Mouse (Mus musculus) liver, embryonic 11.5 days (tissue): ENCODE measurements at regions not wholly inside any gene's neighbourhood (a gene's known extent, or its start where the extent isn't known, plus 50 kb on each side); places are given as distances from the start of the nearest gene placed in this dataset.

Experiments
- ATAC-seq: fragments of 200-750 bp; cut with Nextera tagmentation; replicated peaks from 2 replicates; pipeline ENCODE4 v1.8.0; 2017; ENCODE audit warnings: moderate number of reproducible peaks, mild to moderate bottlenecking, moderate TSS enrichment, moderate library complexity; ENCODE audit not compliant: low FRiP score
- DNase-seq: peaks from one replicate; pipeline ENCODE4 v3.0.0-alpha.2; 2017; ENCODE audit warnings: low spot score
- H3K27ac ChIP-seq: fragments of 300-500 bp; sonication (generic); 2 replicates; pipeline ENCODE4 v1.5.1; 2014; ENCODE audit warnings: mild to moderate bottlenecking, low read depth, low read length, control low read depth
- H3K27me3 ChIP-seq: fragments of 300-500 bp; sonication (generic); replicated peaks from 2 replicates; pipeline ENCODE4 v1.6.1; 2014; ENCODE audit warnings: low read length, mixed read lengths; ENCODE audit not compliant: control insufficient read depth, insufficient read depth
- H3K36me3 ChIP-seq: fragments of 300-500 bp; sonication (generic); 2 replicates; pipeline ENCODE4 v1.6.1; 2014; ENCODE audit warnings: mild to moderate bottlenecking, low read length, moderate library complexity, mixed read lengths; ENCODE audit not compliant: control insufficient read depth, insufficient read depth
- H3K4me1 ChIP-seq: fragments of 300-500 bp; sonication (generic); replicated peaks from 2 replicates; pipeline ENCODE4 v1.6.1; 2014; ENCODE audit warnings: low read length, mixed read lengths; ENCODE audit not compliant: control insufficient read depth, insufficient read depth
- H3K4me2 ChIP-seq: fragments of 300-500 bp; sonication (generic); 2 replicates; pipeline ENCODE4 v1.6.1; 2014; ENCODE audit warnings: mild to moderate bottlenecking, control low read depth, moderate library complexity
- H3K4me3 ChIP-seq: fragments of 300-500 bp; sonication (generic); 2 replicates; pipeline ENCODE4 v1.5.1; 2014; ENCODE audit warnings: low read depth, low read length, control low read depth
- H3K9ac ChIP-seq: fragments of 300-500 bp; sonication (generic); 2 replicates; pipeline ENCODE4 v1.6.1; 2014; ENCODE audit warnings: low read depth, low read length, control low read depth
- H3K9me3 ChIP-seq: fragments of 300-500 bp; sonication (generic); 2 replicates; pipeline ENCODE4 v1.6.1; 2016; ENCODE audit warnings: low read length, inconsistent platforms, mixed read lengths; ENCODE audit not compliant: control insufficient read depth
- WGBS: fragments of 180-500 bp; shearing (Covaris S2); extraction: QIAGEN DNeasy Blood & Tissue Kit; methylation state at CpG from one replicate; pipeline ENCODE4 v1.1.7; 2014; 5-methylcytosine and 5-hydroxymethylcytosine counted together

DNA sequence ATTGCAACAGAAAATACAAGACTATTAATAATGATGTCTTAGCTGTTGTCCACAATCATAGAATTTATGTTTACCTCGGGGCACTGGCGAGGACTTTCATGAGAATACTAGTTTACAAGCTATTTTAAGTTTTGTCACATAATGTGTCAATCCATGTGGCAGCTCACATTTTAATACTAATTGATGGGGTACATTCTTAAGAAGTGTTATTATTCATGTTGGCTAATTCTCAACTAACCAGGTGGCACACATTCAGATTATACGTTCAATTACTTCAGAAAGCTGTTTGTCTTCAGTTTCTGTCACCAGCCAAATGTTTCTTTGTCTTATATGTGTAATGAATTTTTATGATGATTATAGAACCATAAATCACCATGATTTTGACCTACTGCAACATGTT lies 870.2 kb upstream of the Celf2 start:
- Histone ChIP-seq H3K9ac (no peak overlapping the region), H3K9me3 (no peaks in the 10 kb centered on the region), H3K27me3 (no peaks in the 10 kb centered on the region), H3K4me3 (no peak overlapping the region), H3K4me1 (no peaks in the 10 kb centered on the region), H3K36me3 (no peaks in the 10 kb centered on the region), H3K4me2 (no peak overlapping the region), H3K27ac (no peak overlapping the region)
- ATAC-seq (no peak), DNase-seq (no peak)
- WGBS, result 90% methylated on average over 3 of the region's 3 CpGs

DNA sequence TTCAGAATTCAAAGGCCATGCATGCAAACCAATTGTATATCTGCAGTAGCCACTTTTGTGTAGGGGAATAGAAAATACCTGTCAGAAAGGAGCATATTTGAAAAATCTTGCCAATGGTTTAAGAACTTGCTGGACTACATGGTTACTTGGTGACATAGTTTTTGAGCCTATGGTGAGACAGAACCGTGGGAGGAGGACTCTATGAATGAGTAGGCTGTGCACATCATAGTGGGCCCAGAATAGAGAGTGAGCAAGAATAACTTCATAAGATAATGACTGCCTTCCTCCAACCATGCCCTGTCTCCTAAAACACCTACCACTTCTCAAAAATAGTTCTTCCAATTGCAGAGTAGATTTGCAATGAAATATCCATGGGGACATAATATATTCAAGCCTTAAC lies 838.5 kb upstream of the Celf2 start:
- DNase-seq (no peak), ATAC-seq (no peak)
- Histone ChIP-seq H3K27me3 (no peaks in the 10 kb centered on the region), H3K4me3 (no peak overlapping the region), H3K4me2 (no peak overlapping the region), H3K27ac (no peak overlapping the region), H3K36me3 (no peaks in the 10 kb centered on the region), H3K9ac (no peak overlapping the region), H3K4me1 (no peaks in the 10 kb centered on the region), H3K9me3 (no peaks in the 10 kb centered on the region)
- 59% methylated on average over 1 of the region's 1 CpGs for WGBS

DNA sequence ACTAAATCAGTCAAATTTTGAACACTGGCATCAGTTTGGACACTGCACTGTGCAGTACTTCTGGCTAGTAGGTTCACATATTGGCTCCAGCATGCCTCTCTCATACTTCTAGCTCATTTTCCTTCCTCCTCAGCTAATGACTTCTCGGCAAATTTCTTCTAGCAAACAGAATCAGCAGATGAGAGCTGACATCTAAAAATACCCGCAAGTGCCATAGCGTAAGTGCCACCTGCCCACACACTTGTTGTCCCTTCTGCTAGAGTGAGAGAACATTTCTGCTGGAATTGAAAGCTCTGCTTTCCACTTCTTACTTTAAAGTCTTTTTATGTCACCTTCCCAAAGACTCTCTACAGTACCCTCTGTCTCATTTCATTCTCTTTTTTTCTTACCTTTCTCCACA lies 835.4 kb upstream of the Celf2 start:
- no peak overlapping the region for H3K27ac ChIP-seq
- H3K4me1 ChIP-seq, result no peaks in the 10 kb centered on the region
- H3K4me2 ChIP-seq, result no peak overlapping the region
- no peaks in the 10 kb centered on the region for H3K27me3 ChIP-seq
- H3K36me3 ChIP-seq, result no peaks in the 10 kb centered on the region
- H3K9ac ChIP-seq, result no peak overlapping the region
- no peak for DNase-seq
- H3K9me3 ChIP-seq, result no peaks in the 10 kb centered on the region
- 82% methylated on average over 3 of the region's 3 CpGs for WGBS
- ATAC-seq, result no peak
- H3K4me3 ChIP-seq, result no peak overlapping the region

DNA sequence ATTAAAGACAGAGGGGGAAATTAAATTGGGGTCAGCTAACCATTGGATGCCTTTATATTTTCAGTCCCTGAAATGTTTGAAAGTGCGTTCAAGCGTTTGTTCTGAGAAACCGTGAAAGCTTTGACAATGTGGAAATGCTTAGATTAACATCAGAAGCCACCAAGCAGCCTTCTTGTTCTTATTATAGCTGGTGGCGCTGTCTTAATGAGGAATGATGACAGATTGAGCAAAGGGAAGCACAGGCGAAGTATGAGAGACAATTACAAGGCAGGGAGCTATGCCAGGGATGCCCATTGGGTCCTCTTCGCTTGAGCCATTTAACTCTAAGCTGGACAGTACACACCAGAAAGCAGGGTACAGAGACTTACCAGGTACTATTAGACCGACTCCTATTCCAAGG lies 828.9 kb upstream of the Celf2 start:
- Histone ChIP-seq H3K9me3 (no peaks in the 10 kb centered on the region), H3K36me3 (no peaks in the 10 kb centered on the region), H3K27me3 (no peaks in the 10 kb centered on the region), H3K4me1 (no peaks in the 10 kb centered on the region), H3K4me3 (no peak overlapping the region), H3K4me2 (no peak overlapping the region), H3K27ac (no peak overlapping the region), H3K9ac (no peak overlapping the region)
- ATAC-seq, result no peak
- 67% methylated on average over 7 of the region's 7 CpGs for WGBS
- DNase-seq, result no peak

DNA sequence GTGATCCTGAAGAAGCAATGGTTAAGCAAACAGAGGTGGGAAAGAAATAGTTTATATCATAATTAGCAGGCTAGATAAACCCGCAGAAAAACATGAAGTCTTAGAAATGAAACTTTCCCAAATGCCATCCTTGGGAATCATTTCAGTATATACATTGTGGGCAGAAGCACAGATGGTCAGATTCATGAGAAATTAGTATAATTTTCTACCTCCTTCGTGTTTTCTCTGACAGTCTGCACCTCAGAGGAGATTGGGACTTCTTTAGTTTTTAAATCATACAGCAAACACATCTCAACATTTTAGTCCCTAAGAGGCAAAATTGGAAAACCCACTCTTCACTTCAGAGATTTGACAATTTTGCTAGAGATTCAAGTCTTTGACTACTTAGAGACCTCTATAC lies 786.6 kb upstream of the Celf2 start:
- no peaks in the 10 kb centered on the region for H3K9me3 ChIP-seq
- no peak overlapping the region for H3K4me3 ChIP-seq
- H3K36me3 ChIP-seq, result no peaks in the 10 kb centered on the region
- no peak overlapping the region for H3K4me2 ChIP-seq
- H3K4me1 ChIP-seq, result no peaks in the 10 kb centered on the region
- H3K9ac ChIP-seq, result no peak overlapping the region
- WGBS, result 55% methylated on average over 2 of the region's 2 CpGs
- ATAC-seq, result no peak
- H3K27ac ChIP-seq, result no peak overlapping the region
- no peaks in the 10 kb centered on the region for H3K27me3 ChIP-seq
- DNase-seq, result no peak

DNA sequence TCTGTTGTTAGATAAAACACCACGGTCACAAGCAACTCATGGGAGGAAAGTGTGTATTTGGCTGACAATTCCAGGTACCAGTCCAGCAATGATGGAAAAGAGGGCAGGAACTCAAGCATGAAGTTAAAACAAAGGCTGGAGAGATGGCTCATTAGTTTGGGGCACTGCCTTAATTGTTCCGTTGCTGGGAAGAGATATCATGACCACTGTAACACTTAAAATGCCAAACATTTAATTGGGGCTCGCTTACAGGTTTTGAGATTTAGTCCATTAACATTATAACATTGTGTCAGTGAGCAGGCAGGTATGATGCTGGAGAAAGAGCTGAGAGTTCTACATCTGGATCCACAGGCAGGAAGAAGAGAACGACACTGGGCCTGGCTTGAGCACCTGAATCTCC lies 782.0 kb upstream of the Celf2 start:
- H3K27me3 ChIP-seq, result no peaks in the 10 kb centered on the region
- no peak overlapping the region for H3K9ac ChIP-seq
- ATAC-seq, result no peak
- H3K4me1 ChIP-seq, result no peaks in the 10 kb centered on the region
- no peak for DNase-seq
- no peaks in the 10 kb centered on the region for H3K36me3 ChIP-seq
- H3K4me2 ChIP-seq, result no peak overlapping the region
- H3K4me3 ChIP-seq, result no peak overlapping the region
- 84% methylated on average over 4 of the region's 4 CpGs for WGBS
- H3K9me3 ChIP-seq, result no peaks in the 10 kb centered on the region
- no peak overlapping the region for H3K27ac ChIP-seq

DNA sequence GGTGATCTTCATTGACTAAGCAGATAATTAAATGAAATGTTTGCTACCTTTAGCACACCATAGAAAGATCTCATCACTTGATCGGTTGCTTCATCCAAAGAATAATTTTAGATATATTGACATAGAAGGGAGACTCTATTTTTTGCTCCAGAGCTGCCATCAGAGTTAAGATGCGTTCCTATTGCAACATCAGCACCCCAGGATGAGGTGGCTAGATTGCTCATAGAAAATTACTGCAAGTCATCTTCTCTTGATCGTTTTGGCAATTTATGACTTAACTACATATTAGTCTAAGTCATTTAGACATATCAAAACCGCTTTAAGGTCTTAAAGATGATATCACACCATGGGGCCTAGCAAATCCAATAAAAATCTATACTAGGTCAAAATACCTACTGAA lies 778.0 kb upstream of the Celf2 start:
- WGBS, result 77% methylated on average over 4 of the region's 4 CpGs
- no peaks in the 10 kb centered on the region for H3K27me3 ChIP-seq

DNA sequence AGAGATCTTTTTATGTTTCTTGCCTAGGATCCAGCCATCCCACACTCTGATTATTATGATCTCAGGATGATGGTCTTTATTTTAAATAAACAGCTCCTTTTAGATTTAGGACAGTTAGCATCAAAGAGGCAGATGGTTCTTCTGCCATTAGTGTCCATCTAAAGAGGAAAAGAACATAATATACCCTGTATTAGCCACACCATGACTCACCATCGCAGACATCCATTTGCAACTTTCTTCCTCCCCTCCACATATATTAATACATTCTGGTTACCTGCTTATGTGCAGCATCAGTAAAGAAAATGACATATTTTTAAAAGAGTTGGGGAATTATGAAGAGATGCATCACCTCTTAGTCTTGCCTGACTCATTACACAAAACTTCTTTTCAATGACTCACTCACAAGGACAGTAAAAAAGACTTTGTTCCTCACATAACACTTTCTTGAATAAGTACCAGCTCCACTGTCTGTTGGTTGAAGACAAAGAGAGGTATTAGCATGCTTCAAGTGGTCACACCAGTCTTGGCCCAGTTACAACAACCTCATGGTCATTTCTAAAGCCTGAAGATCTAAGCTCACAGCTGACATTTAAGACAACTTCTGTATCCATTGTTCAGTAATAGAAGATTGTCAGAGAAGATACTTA lies 766.9 kb upstream of the Celf2 start:
- no peaks in the 10 kb centered on the region for H3K9me3 ChIP-seq
- H3K4me3 ChIP-seq, result no peak overlapping the region
- DNase-seq, result no peak
- H3K27ac ChIP-seq, result no peak overlapping the region
- 67% methylated on average over 1 of the region's 1 CpGs for WGBS
- no peaks in the 10 kb centered on the region for H3K36me3 ChIP-seq
- no peak overlapping the region for H3K4me2 ChIP-seq
- H3K9ac ChIP-seq, result no peak overlapping the region
- no peak for ATAC-seq
- H3K4me1 ChIP-seq, result no peaks in the 10 kb centered on the region
- H3K27me3 ChIP-seq, result no peaks in the 10 kb centered on the region

More for the DNA sequence above, 778.0 kb upstream of the Celf2 start:
- DNase-seq (no peak), ATAC-seq (no peak)
- H3K4me1 ChIP-seq, result no peaks in the 10 kb centered on the region
- no peak overlapping the region for H3K4me3 ChIP-seq
- H3K4me2 ChIP-seq, result no peak overlapping the region
- no peak overlapping the region for H3K9ac ChIP-seq
- no peaks in the 10 kb centered on the region for H3K9me3 ChIP-seq
- no peaks in the 10 kb centered on the region for H3K36me3 ChIP-seq
- no peak overlapping the region for H3K27ac ChIP-seq
